Mouse (Mus musculus) hematopoietic stem cell, adult 5-6 weeks (primary cell): ENCODE measurements at regions not wholly inside any gene's neighbourhood (a gene's known extent, or its start where the extent isn't known, plus 50 kb on each side); places are given as distances from the start of the nearest gene placed in this dataset.

ENCODE experiments used
- ATAC-seq, 2 experiments: fragments of 125-278 bp in 1 of 2; replicated peaks in 1 of 2; 2 replicates each; pipeline ENCODE4 v1.8.0; 2016 to 2017; ENCODE audit warnings: inconsistent platforms in 2 of 2, mild to moderate bottlenecking in 2 of 2, moderate number of reproducible peaks in 2 of 2, low read depth in 1 of 2, moderate TSS enrichment in 1 of 2; ENCODE audit not compliant: low FRiP score in 2 of 2, poor library complexity in 2 of 2, severe bottlenecking in 2 of 2, insufficient read depth in 1 of 2, low TSS enrichment in 1 of 2

- no peak for ATAC-seq
These were observed 62.5 kb downstream of the Speer2 start for GRCm38 (mm10) chr16:69800955-69801598.

DNA sequence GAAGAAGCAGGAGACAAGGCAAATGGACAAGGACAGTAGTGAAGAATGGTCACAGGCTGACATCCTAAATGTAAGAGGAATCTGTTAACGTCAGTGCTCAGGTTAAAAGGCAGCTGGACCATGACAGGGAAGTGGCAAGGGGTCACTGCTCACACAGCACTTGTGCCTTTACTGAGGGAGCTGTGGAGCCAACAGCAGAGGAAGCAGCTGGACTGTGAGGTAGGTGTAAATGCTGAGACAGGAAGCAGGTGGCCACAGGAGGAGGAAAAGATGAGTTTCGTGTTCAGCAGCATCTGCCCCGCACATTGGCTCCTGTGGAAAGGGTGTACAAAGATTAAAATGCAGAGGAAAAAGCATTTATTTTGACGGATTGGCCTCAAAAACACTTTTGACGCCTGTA, 67.2 kb downstream of the Speer2 start:
- ATAC-seq = peak; percentile 25 to 59; a peak in 2 of 4 replicates

GRCm38 (mm10) chr16:69790671-69791070, 72.9 kb downstream of the Speer2 start:
- no peak for ATAC-seq

GRCm38 (mm10) chr16:69770768-69771167, 92.8 kb downstream of the Speer2 start:
- ATAC-seq = no peak
